Mouse (Mus musculus) Patski (cell line): ENCODE results near the gene Gpr107. TPM values are rescaled to one million over a fixed set of nuclear protein-coding genes. Genes with fewer than 3 reads are reported as not detected.

Experiments used
- ATAC-seq: fragments of 100-300 bp; one replicate; pipeline ENCODE4 v1.8.0; 2021
- CTCF ChIA-PET: fragments of 350-600 bp; sonication (Branson Sonifier 250); formaldehyde crosslinking; loops from one replicate; lab custom pipeline; 2022; ENCODE audit warnings: inconsistent platforms; lab: Charles Lee
- POLR2A ChIA-PET: fragments of 350-600 bp; sonication (Branson Sonifier 250); formaldehyde crosslinking; loops from one replicate; lab custom pipeline; 2022; ENCODE audit warnings: antibody characterized with exemption, inconsistent platforms; lab: Charles Lee
- DNase-seq: peaks from one replicate; pipeline ENCODE4 v3.0.0-alpha.2; 2011; ENCODE audit warnings: low read depth, low spot score
- H3K27me3 ChIP-seq: fragments of 371-371 bp; one replicate; pipeline ENCODE4 v1.5.1; 2021
- CTCF ChIP-seq: fragments of 100-300 bp; IDR thresholded peaks from one replicate; pipeline ENCODE4 v1.5.1; 2021
- in situ Hi-C: fragments of 300-500 bp; cut with MboI; formaldehyde crosslinking; loops from 3 replicates; pipeline ENCODE4 v1.11.1; 2018; ENCODE audit warnings: low pct_unique_long_range_greater_than_20kb, mixed read lengths
- polyA plus RNA-seq: library from polyadenylated mRNA; unstranded; gene quantifications from one replicate; pipeline ENCODE4 v1.2.3, GENCODE M21; 2021

Gene Gpr107
- polyA plus RNA-seq, 1 experiment from 2014 or later = 50.6 TPM

GRCm38 (mm10) chr2:31115943-31116731 lies 36.0 kb upstream of the Gpr107 start:
- ChIA-PET CTCF (no interaction called here), POLR2A (no interaction called here)
- H3K27me3 ChIP-seq = no peaks in the 10 kb centered on the region
- no peak for TF ChIP-seq CTCF
- DNase-seq = no peak
- in situ Hi-C loops = no loop called here
- no peak for ATAC-seq

GRCm38 (mm10) chr2:31118211-31118610 lies 33.9 kb upstream of the Gpr107 start:
- no peak for ATAC-seq
- no peaks in the 10 kb centered on the region for H3K27me3 ChIP-seq
- TF ChIP-seq CTCF = no peak
- DNase-seq = no peak
- POLR2A ChIA-PET = no interaction called here
- CTCF ChIA-PET = no interaction called here
- in situ Hi-C loops = no loop called here

- no peaks in the 10 kb centered on the region for H3K27me3 ChIP-seq
- no peak for ATAC-seq
- CTCF ChIA-PET = interaction anchor here (0.9 kb wide), 1 partner anchor 13 kb away, joined by 3 read pairs; no protein-coding TSS in a partner anchor
- no peak for TF ChIP-seq CTCF
- DNase-seq = no peak
- in situ Hi-C loops = no loop called here
- POLR2A ChIA-PET = interaction anchor here (0.6 kb wide), 1 partner anchor 14 kb away, joined by 3 read pairs; no protein-coding TSS in a partner anchor
Measured at GRCm38 (mm10) chr2:31118639-31119380, 33.3 kb upstream of the Gpr107 start.

DNA sequence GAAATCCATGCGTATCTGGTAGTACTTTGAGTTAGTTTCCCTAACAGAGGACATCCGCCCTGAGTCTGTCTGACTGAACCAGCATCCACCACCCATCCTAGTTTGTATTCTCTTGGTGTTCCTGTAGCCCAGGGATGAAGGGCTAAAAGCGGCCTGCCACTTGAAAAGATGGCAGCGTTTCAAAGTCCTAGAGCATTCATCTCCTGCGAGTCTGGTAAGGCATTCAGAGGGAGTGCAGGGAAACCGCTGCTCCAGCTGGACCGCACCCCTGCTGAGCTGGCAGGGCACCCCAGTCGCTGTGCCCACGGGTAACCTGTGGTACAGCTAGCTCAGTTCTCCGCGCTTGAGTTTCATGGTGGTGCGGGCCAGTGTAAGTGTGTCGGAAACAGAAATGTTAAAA lies 32.3 kb upstream of the Gpr107 start:
- DNase-seq = no peak
- ChIA-PET CTCF (interaction anchor here (0.9 kb wide), 1 partner anchor 12 kb away, joined by 3 read pairs; no protein-coding TSS in a partner anchor), POLR2A (interaction anchor here (0.6 kb wide), 1 partner anchor 13 kb away, joined by 3 read pairs; no protein-coding TSS in a partner anchor)
- no peaks in the 10 kb centered on the region for H3K27me3 ChIP-seq
- in situ Hi-C loops = no loop called here
- ATAC-seq = no peak
- TF ChIP-seq CTCF = no peak

GRCm38 (mm10) chr2:31121131-31121693 lies 30.9 kb upstream of the Gpr107 start:
- POLR2A ChIA-PET = no interaction called here
- DNase-seq (no peak), ATAC-seq (no peak)
- no peak for TF ChIP-seq CTCF
- CTCF ChIA-PET = interaction anchor here (1.5 kb wide), 1 partner anchor 14 kb away, joined by 4 read pairs; no protein-coding TSS in a partner anchor
- in situ Hi-C loops = no loop called here
- no peaks in the 10 kb centered on the region for H3K27me3 ChIP-seq

DNA sequence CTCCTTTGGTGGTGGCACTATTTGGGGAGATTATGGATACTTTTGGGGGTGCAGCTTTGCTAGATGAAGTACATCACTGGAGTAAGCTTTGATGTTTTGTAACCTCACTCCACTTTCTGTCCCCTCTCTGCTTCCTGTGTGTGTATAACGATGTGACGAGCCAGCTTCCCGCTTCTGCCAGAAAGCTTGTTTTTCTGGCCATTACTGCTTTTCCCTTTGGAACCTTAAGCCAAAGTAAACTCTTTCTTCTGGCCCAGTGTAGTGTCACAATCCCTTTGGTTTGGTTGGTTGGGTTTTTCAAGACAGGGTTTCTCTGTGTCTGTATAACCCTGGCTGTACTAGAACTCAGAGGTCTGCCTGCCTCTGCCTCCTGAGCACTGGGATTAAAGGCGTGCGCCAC lies 29.3 kb upstream of the Gpr107 start:
- in situ Hi-C loops = no loop called here
- CTCF ChIA-PET = interaction anchor here (1.0 kb wide), 1 partner anchor 23 kb away, joined by 3 read pairs; no protein-coding TSS in a partner anchor
- DNase-seq = no peak
- H3K27me3 ChIP-seq = no peaks in the 10 kb centered on the region
- POLR2A ChIA-PET = interaction anchor here (0.9 to 1.1 kb wide), 2 partner anchors 23 to 66 kb away, joined by 3 read pairs; no protein-coding TSS in a partner anchor
- TF ChIP-seq CTCF = no peak
- ATAC-seq = no peak

- ChIA-PET POLR2A (interaction anchor here (1.1 kb wide), 1 partner anchor 67 kb away, joined by 3 read pairs; no protein-coding TSS in a partner anchor), CTCF (no interaction called here)
- no peak for TF ChIP-seq CTCF
- DNase-seq (no peak), ATAC-seq (no peak)
- no peaks in the 10 kb centered on the region for H3K27me3 ChIP-seq
- in situ Hi-C loops = no loop called here
Measured at GRCm38 (mm10) chr2:31123493-31123892, 28.6 kb upstream of the Gpr107 start.

- ChIA-PET CTCF (no interaction called here), POLR2A (interaction anchor here (0.8 to 0.9 kb wide), 2 partner anchors 8 to 15 kb away, joined by 3 read pairs; no protein-coding TSS in a partner anchor)
- ATAC-seq = no peak
- TF ChIP-seq CTCF = no peak
- in situ Hi-C loops = no loop called here
- H3K27me3 ChIP-seq = no peaks in the 10 kb centered on the region
- DNase-seq = no peak
Measured at GRCm38 (mm10) chr2:31124694-31125093, 27.4 kb upstream of the Gpr107 start.

DNA sequence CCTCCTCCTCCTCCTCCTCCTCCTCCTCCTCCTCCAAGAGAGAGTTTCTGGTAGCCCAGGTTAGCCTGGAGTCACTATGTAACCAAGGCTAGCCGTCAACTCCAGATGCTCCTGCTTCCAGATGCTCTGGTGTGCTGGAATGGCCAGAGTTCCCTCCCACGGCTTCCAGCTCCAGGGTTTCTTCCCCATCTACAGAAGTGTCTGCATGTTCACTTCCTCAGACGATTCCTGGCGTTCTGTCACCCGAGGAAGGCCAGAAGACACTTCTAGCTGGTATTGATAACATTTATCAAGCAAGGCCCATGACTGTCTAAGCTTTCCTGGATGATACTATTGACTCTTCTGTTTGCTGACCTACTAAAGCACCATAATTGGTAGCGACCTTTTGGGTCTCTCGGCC lies 27.0 kb upstream of the Gpr107 start:
- CTCF ChIA-PET = no interaction called here
- POLR2A ChIA-PET = interaction anchor here (0.9 kb wide), 1 partner anchor 15 kb away, joined by 3 read pairs; no protein-coding TSS in a partner anchor
- ATAC-seq (no peak), DNase-seq (no peak)
- no peaks in the 10 kb centered on the region for H3K27me3 ChIP-seq
- no peak for TF ChIP-seq CTCF
- in situ Hi-C loops = no loop called here

GRCm38 (mm10) chr2:31126048-31126447 lies 26.1 kb upstream of the Gpr107 start:
- no peaks in the 10 kb centered on the region for H3K27me3 ChIP-seq
- in situ Hi-C loops = no loop called here
- no peak for DNase-seq
- CTCF ChIA-PET = no interaction called here
- no peak for ATAC-seq
- no peak for TF ChIP-seq CTCF
- POLR2A ChIA-PET = interaction anchor here (0.6 kb wide), 1 partner anchor 24 kb away, joined by 3 read pairs; no protein-coding TSS in a partner anchor
